Mouse (Mus musculus): Measurements from ENCODE around the gene Zdhhc22. TPM values are rescaled to one million over a fixed set of nuclear protein-coding genes. Genes with fewer than 3 reads are reported as not detected.

The Zdhhc22 gene
- polyA plus RNA-seq, 1 experiment from 2014 or later, result 2.1 TPM

DNA sequence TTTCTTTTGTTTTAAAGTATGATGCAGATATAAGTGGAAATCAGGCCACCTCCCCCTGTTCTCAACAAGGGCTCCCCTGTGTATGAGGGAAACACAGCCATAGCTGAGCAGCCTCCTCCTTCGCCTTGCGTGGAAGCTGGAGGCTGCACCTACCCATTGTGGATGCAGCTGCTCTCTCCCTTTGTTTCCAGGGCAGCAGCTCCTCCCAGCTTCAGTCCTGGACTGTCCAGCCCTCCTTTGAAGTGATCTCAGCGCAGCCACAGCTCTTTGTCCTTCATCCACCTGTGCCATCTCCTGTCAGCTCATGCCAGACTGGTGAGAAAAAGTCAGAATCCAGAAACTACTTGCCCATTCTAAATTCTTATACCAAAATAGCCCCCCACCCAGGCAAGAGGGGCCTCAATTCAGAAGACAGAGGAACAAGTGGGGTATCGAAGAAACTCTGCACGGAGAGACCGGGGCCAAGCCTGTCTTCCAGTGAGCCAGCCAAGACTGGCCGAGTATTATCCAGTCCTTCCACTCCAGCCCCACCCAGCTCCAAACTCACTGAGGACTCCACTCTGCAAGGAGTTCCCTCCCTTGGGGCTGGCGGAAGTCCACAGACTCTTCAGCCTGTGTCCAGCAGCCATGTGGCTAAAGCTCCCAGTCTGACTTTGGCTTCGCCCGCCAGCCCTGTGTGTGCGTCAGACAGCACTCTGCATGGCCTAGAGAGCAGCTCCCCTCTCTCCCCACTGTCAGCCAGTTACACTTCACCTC is 28.5 kb downstream of the Zdhhc22 start:
- Histone ChIP-seq H3K4me1 (ENCODE audit: control insufficient read depth, insufficient read depth, low read length) (no peaks in the 10 kb centered on the region), H3K4me2 (ENCODE audit: low read depth) (no peak overlapping the region), H3K9ac (ENCODE audit: low read length) (no peak overlapping the region), H3K27me3 (ENCODE audit: control insufficient read depth, insufficient read depth, low read length) (no peaks in the 10 kb centered on the region), H3K4me3 (ENCODE audit: low read depth, low read length) (no peak overlapping the region), H3K36me3 (ENCODE audit: control insufficient read depth, insufficient read depth, low read length) (peaks cover 18% of the 10 kb centered on the region), H3K27ac (ENCODE audit: low read depth, low read length) (no peak overlapping the region), H3K9me3 (ENCODE audit: control insufficient read depth, low read length) (no peaks in the 10 kb centered on the region)
- DNase-seq (ENCODE audit: low spot score), result no peak
- ATAC-seq (ENCODE audit: insufficient read depth, low FRiP score, low TSS enrichment), result no peak
- WGBS, result 83% methylated on average over 11 of the region's 11 CpGs

DNA sequence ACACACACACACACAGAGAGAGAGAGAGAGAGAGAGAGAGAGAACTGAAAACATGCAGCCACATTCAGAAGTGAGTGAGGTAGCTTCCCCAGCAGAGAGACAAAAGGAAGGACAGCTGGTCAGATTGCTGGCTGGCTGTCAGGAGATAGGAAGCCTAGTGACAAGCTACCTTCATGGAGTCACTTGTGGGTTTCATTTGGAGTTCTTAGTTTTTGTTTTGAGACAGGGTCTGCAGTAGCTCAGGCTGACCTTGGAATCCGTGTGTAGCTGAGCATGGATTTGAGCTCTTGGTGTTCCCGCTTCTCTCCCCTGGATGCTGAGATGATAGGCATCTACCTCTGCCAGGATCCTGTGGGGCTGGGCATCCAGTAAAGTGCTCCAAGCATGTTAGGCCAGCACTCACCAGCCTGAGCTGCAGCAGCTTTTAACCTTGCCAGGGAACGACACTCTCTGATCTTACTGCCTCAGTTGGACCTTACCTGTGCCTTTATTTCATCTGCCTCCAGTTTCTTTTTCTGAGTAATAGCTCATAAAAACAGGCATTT is 29.4 kb downstream of the Zdhhc22 start:
- no peak for DNase-seq (ENCODE audit: low spot score)
- H3K27ac ChIP-seq (ENCODE audit: low read depth, low read length), result no peak overlapping the region
- no peak overlapping the region for H3K9ac ChIP-seq (ENCODE audit: low read length)
- H3K4me3 ChIP-seq (ENCODE audit: low read depth, low read length), result no peak overlapping the region
- H3K9me3 ChIP-seq (ENCODE audit: control insufficient read depth, low read length), result no peaks in the 10 kb centered on the region
- 94% methylated on average over 3 of the region's 3 CpGs for WGBS
- H3K27me3 ChIP-seq (ENCODE audit: control insufficient read depth, insufficient read depth, low read length), result no peaks in the 10 kb centered on the region
- H3K4me1 ChIP-seq (ENCODE audit: control insufficient read depth, insufficient read depth, low read length), result no peaks in the 10 kb centered on the region
- no peak overlapping the region for H3K4me2 ChIP-seq (ENCODE audit: low read depth)
- no peak for ATAC-seq (ENCODE audit: insufficient read depth, low FRiP score, low TSS enrichment)
- peaks cover 21% of the 10 kb centered on the region for H3K36me3 ChIP-seq (ENCODE audit: control insufficient read depth, insufficient read depth, low read length)

DNA sequence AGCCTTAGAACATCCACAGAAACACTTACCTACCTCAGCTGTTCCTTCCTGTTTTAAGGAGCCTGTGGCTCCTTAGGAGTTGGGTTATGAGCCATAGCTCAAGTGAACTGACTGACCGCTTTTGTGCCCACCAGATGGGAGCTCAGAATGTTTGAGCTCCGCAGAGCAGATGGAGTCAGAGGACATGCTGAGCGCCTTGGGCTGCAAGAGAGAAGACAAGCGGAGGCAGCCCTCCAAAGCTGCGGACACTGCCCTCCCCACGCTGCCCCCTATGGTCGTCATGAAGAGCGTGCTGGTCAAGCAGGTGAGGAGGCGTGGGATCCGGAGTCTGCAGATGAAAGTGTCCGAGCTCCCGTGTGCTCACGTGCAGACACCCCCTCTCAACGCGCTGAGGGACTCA is 30.1 kb downstream of the Zdhhc22 start:
- 86% methylated on average over 15 of the region's 15 CpGs for WGBS
- Histone ChIP-seq H3K36me3 (ENCODE audit: control insufficient read depth, insufficient read depth, low read length) (peaks cover 25% of the 10 kb centered on the region), H3K4me3 (ENCODE audit: low read depth, low read length) (no peak overlapping the region), H3K4me1 (ENCODE audit: control insufficient read depth, insufficient read depth, low read length) (no peaks in the 10 kb centered on the region), H3K9ac (ENCODE audit: low read length) (no peak overlapping the region), H3K9me3 (ENCODE audit: control insufficient read depth, low read length) (no peaks in the 10 kb centered on the region), H3K27me3 (ENCODE audit: control insufficient read depth, insufficient read depth, low read length) (no peaks in the 10 kb centered on the region), H3K4me2 (ENCODE audit: low read depth) (no peak overlapping the region), H3K27ac (ENCODE audit: low read depth, low read length) (no peak overlapping the region)
- DNase-seq (ENCODE audit: low spot score), result no peak
- no peak for ATAC-seq (ENCODE audit: insufficient read depth, low FRiP score, low TSS enrichment)

DNA sequence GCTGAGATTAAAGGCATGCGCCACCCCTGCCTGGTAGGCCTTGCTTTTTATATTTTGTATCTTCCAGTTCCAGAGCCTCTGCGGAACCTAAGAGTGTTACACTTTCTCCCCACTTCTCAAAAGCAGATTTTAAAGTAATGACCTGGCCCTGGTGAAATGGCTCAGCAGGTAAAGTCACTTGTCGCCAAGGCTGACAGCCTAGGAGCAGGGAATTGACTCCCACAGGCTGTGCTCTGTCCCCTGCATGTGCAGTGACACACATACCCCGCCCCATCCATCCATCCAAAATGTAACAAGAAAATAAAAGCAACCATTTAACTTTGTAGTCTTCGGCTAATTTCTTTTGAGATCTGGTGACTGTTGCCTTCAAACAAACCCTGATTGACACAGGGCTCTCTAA is 30.6 kb downstream of the Zdhhc22 start:
- Histone ChIP-seq H3K36me3 (ENCODE audit: control insufficient read depth, insufficient read depth, low read length) (peaks cover 26% of the 10 kb centered on the region), H3K9me3 (ENCODE audit: control insufficient read depth, low read length) (no peaks in the 10 kb centered on the region), H3K4me1 (ENCODE audit: control insufficient read depth, insufficient read depth, low read length) (no peaks in the 10 kb centered on the region), H3K27me3 (ENCODE audit: control insufficient read depth, insufficient read depth, low read length) (no peaks in the 10 kb centered on the region), H3K4me2 (ENCODE audit: low read depth) (no peak overlapping the region), H3K27ac (ENCODE audit: low read depth, low read length) (no peak overlapping the region), H3K9ac (ENCODE audit: low read length) (no peak overlapping the region), H3K4me3 (ENCODE audit: low read depth, low read length) (no peak overlapping the region)
- 95% methylated on average over 5 of the region's 5 CpGs for WGBS
- no peak for DNase-seq (ENCODE audit: low spot score)
- ATAC-seq (ENCODE audit: insufficient read depth, low FRiP score, low TSS enrichment), result no peak

DNA sequence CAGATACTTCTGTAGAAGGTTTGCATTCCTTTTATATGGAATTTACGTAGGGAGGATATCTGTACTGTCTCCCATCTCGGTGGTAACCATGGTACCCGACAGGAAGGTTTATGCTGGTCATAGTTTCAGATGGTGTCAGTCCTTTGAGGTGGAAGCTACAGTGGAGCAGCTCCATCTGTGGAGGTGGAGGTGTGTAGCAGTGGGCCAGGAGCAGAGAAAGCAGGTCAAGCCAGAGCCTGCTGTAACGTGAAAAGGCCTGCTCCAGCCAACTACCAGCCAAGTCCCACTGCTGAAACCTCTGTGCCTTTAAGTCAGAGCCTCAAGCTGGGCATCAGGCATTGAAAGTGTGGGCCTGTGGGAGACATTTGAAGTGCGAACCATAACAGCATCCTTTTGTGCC is 31.7 kb downstream of the Zdhhc22 start:
- DNase-seq (ENCODE audit: low spot score), result no peak
- WGBS, result 94% methylated on average over 5 of the region's 5 CpGs
- no peak for ATAC-seq (ENCODE audit: insufficient read depth, low FRiP score, low TSS enrichment)

DNA sequence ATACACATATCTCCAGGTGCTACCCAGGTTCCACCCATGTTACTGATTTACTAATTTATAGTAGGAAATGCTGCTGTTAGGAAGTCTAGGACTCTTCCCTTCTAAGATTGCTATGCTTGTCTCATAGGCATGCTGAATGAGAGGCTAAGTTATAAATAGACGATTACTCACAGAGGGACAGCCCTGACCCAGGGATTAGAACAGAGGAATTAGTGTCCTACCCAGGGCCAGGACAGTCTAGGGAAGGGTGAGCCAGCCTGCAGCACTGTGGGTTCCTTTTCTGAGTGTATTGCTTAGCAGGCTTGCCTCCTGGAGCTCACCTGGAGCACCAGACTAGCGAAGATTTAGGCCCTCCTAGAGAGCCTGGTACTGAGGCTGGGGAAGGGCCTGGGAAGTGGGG is 34.3 kb downstream of the Zdhhc22 start:
- Histone ChIP-seq H3K27ac (ENCODE audit: low read depth, low read length) (no peak overlapping the region), H3K36me3 (ENCODE audit: control insufficient read depth, insufficient read depth, low read length) (peaks cover 23% of the 10 kb centered on the region), H3K4me3 (ENCODE audit: low read depth, low read length) (no peak overlapping the region), H3K4me2 (ENCODE audit: low read depth) (no peak overlapping the region), H3K27me3 (ENCODE audit: control insufficient read depth, insufficient read depth, low read length) (no peaks in the 10 kb centered on the region), H3K9me3 (ENCODE audit: control insufficient read depth, low read length) (no peaks in the 10 kb centered on the region), H3K4me1 (ENCODE audit: control insufficient read depth, insufficient read depth, low read length) (no peaks in the 10 kb centered on the region), H3K9ac (ENCODE audit: low read length) (no peak overlapping the region)
- 100% methylated on average over 2 of the region's 2 CpGs for WGBS
- no peak for DNase-seq (ENCODE audit: low spot score)
- no peak for ATAC-seq (ENCODE audit: insufficient read depth, low FRiP score, low TSS enrichment)

More for the DNA sequence above, 31.7 kb downstream of the Zdhhc22 start:
- Histone ChIP-seq H3K4me2 (ENCODE audit: low read depth) (no peak overlapping the region), H3K4me3 (ENCODE audit: low read depth, low read length) (no peak overlapping the region), H3K27ac (ENCODE audit: low read depth, low read length) (no peak overlapping the region), H3K36me3 (ENCODE audit: control insufficient read depth, insufficient read depth, low read length) (peaks cover 30% of the 10 kb centered on the region), H3K9me3 (ENCODE audit: control insufficient read depth, low read length) (no peaks in the 10 kb centered on the region), H3K4me1 (ENCODE audit: control insufficient read depth, insufficient read depth, low read length) (no peaks in the 10 kb centered on the region), H3K9ac (ENCODE audit: low read length) (no peak overlapping the region), H3K27me3 (ENCODE audit: control insufficient read depth, insufficient read depth, low read length) (no peaks in the 10 kb centered on the region)

DNA sequence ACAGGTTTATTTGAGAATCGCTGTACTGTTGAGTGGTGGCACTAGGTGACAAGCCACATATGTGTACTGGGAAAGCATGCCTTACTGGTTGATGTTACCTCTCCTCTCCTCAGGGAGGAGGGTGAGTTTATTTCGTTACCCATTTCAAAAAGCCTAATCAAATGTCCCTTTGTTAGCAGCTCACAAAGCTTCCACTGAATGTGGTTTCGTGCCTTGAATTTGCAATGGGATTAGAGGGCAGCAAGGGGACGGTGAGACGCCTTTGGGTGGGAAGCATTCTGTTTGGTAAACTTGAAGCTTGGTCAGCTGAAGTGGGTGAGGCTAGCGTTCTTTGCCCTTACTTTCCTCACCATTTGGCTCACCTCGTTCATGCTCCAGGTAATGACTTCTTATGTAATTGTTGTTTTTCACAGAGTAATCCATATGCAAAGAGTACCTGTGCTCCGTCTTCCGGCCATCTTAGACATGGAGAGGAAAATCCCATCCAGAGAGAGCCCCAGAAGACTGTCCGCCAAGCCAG is 37.8 kb downstream of the Zdhhc22 start:
- Histone ChIP-seq H3K36me3 (ENCODE audit: control insufficient read depth, insufficient read depth, low read length) (peaks cover 14% of the 10 kb centered on the region), H3K27ac (ENCODE audit: low read depth, low read length) (no peak overlapping the region), H3K9me3 (ENCODE audit: control insufficient read depth, low read length) (no peaks in the 10 kb centered on the region), H3K4me1 (ENCODE audit: control insufficient read depth, insufficient read depth, low read length) (peaks cover 5% of the 10 kb centered on the region; the same call in 1 of the 2 replicates), H3K4me2 (ENCODE audit: low read depth) (no peak overlapping the region), H3K4me3 (ENCODE audit: low read depth, low read length) (no peak overlapping the region), H3K9ac (ENCODE audit: low read length) (no peak overlapping the region), H3K27me3 (ENCODE audit: control insufficient read depth, insufficient read depth, low read length) (no peaks in the 10 kb centered on the region)
- no peak for DNase-seq (ENCODE audit: low spot score)
- no peak for ATAC-seq (ENCODE audit: insufficient read depth, low FRiP score, low TSS enrichment)
- WGBS, result 90% methylated on average over 10 of the region's 10 CpGs

DNA sequence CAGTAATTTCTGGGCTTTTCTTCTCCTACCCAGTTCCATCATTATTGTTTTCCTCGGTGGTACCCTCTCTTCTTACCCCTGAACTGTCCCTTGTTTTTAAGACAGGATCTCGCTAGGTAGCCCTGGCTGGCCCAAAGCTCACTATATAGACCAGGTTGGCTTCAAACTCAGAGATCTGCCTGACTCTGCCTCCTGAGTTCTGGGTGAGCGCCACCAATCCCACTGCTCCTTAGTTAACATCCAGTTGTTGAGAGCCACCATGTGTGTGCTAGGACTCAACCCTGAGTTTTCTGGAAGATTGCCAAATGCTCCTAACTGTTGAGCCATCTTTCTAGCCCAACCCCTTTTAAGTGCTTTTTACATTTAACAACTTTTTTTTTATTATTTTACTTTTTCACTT is 39.3 kb downstream of the Zdhhc22 start:
- ATAC-seq (ENCODE audit: insufficient read depth, low FRiP score, low TSS enrichment) (no peak), DNase-seq (ENCODE audit: low spot score) (no peak)
- 97% methylated on average over 3 of the region's 3 CpGs for WGBS
- no peaks in the 10 kb centered on the region for H3K9me3 ChIP-seq (ENCODE audit: control insufficient read depth, low read length)
- no peak overlapping the region for H3K9ac ChIP-seq (ENCODE audit: low read length)
- no peak overlapping the region for H3K27ac ChIP-seq (ENCODE audit: low read depth, low read length)
- peaks cover 6% of the 10 kb centered on the region; the same call in 1 of the 2 replicates for H3K4me1 ChIP-seq (ENCODE audit: control insufficient read depth, insufficient read depth, low read length)
- H3K36me3 ChIP-seq (ENCODE audit: control insufficient read depth, insufficient read depth, low read length), result peaks cover 13% of the 10 kb centered on the region
- no peak overlapping the region for H3K4me2 ChIP-seq (ENCODE audit: low read depth)
- H3K4me3 ChIP-seq (ENCODE audit: low read depth, low read length), result no peak overlapping the region
- H3K27me3 ChIP-seq (ENCODE audit: control insufficient read depth, insufficient read depth, low read length), result no peaks in the 10 kb centered on the region
